Mouse (Mus musculus): ENCODE results near the gene 4930486L24Rik. TPM values are rescaled to one million over a fixed set of nuclear protein-coding genes. Genes with fewer than 3 reads are reported as not detected.

The 4930486L24Rik gene
- polyA plus RNA-seq, 1 experiment, result not detected

- H3K4me3 ChIP-seq (ENCODE audit: low read depth, low read length), result no peak overlapping the region
- 47% methylated on average over 6 of the region's 6 CpGs for WGBS
- H3K4me1 ChIP-seq (ENCODE audit: control insufficient read depth, insufficient read depth, insufficient read length, low read length), result no peaks in the 10 kb centered on the region
- TF ChIP-seq POLR2A (IDR thresholded peaks at IDR 0.05; ENCODE audit: low read depth, low read length), result no peak
- no peak for TF ChIP-seq CTCF (IDR thresholded peaks at IDR 0.05; ENCODE audit: extremely low read depth, insufficient read length, insufficient replicate concordance, low read depth, low read length)
- H3K36me3 ChIP-seq (ENCODE audit: control insufficient read depth, insufficient read depth, low read length), result no peaks in the 10 kb centered on the region
- no peaks in the 10 kb centered on the region for H3K27me3 ChIP-seq (ENCODE audit: control insufficient read depth, insufficient read depth, low read length)
- no peak overlapping the region for H3K27ac ChIP-seq (ENCODE audit: insufficient read depth, low read depth, low read length)
These were observed 51.5 kb downstream of the 4930486L24Rik start for GRCm38 (mm10) chr13:60812768-60813167.

- WGBS, result 30% methylated on average over 2 of the region's 2 CpGs
- TF ChIP-seq CTCF (IDR thresholded peaks at IDR 0.05; ENCODE audit: extremely low read depth, insufficient read length, insufficient replicate concordance, low read depth, low read length) (no peak), POLR2A (IDR thresholded peaks at IDR 0.05; ENCODE audit: low read depth, low read length) (no peak)
- Histone ChIP-seq H3K4me3 (ENCODE audit: low read depth, low read length) (no peak overlapping the region), H3K4me1 (ENCODE audit: control insufficient read depth, insufficient read depth, insufficient read length, low read length) (no peaks in the 10 kb centered on the region), H3K27me3 (ENCODE audit: control insufficient read depth, insufficient read depth, low read length) (no peaks in the 10 kb centered on the region), H3K27ac (ENCODE audit: insufficient read depth, low read depth, low read length) (no peak overlapping the region), H3K36me3 (ENCODE audit: control insufficient read depth, insufficient read depth, low read length) (no peaks in the 10 kb centered on the region)
These were observed 54.6 kb downstream of the 4930486L24Rik start for GRCm38 (mm10) chr13:60809690-60810089.

GRCm38 (mm10) chr13:60802749-60803148 lies 61.5 kb downstream of the 4930486L24Rik start, which contains the start of gene Ctsll3:
Ctsll3 (minus strand) TSS chr13:60802849.
- TF ChIP-seq POLR2A (IDR thresholded peaks at IDR 0.05; ENCODE audit: low read depth, low read length), result no peak
- no peak for TF ChIP-seq CTCF (IDR thresholded peaks at IDR 0.05; ENCODE audit: extremely low read depth, insufficient read length, insufficient replicate concordance, low read depth, low read length)
- no peaks in the 10 kb centered on the region for H3K4me1 ChIP-seq (ENCODE audit: control insufficient read depth, insufficient read depth, insufficient read length, low read length)
- no peaks in the 10 kb centered on the region for H3K27me3 ChIP-seq (ENCODE audit: control insufficient read depth, insufficient read depth, low read length)
- no peak within 1 kb of the TSS for H3K4me3 ChIP-seq (ENCODE audit: low read depth, low read length)
- WGBS, result 69% methylated on average over 1 of the region's 1 CpGs
- H3K36me3 ChIP-seq (ENCODE audit: control insufficient read depth, insufficient read depth, low read length), result no peaks in the 10 kb centered on the region
- H3K27ac ChIP-seq (ENCODE audit: insufficient read depth, low read depth, low read length), result no peak within 1 kb of the TSS

Other genes starting within 250 kb of the 4930486L24Rik start
- not detected in 2 replicates for gene BC051665, start 78.1 kb downstream of the 4930486L24Rik start, polyA plus RNA-seq (2012; rRNA removed)
- gene Ctsll3, start 61.6 kb downstream of the 4930486L24Rik start, polyA plus RNA-seq (2012; rRNA removed), result not detected in 2 replicates
- gene Gm49392, start 32.4 kb upstream of the 4930486L24Rik start, polyA plus RNA-seq (2012; rRNA removed), result not detected in 2 replicates
- gene Ctla2b, start 33.0 kb upstream of the 4930486L24Rik start, polyA plus RNA-seq (2012; rRNA removed), result 0.35 TPM in 1 of 2 replicates, not detected in the other
- gene Tpbpb, start 40.4 kb upstream of the 4930486L24Rik start, polyA plus RNA-seq (2012; rRNA removed), result not detected in 2 replicates
- not detected in 2 replicates for gene Gm49393, start 71.1 kb upstream of the 4930486L24Rik start, polyA plus RNA-seq (2012; rRNA removed)
- gene Gm49391, start 72.1 kb upstream of the 4930486L24Rik start, polyA plus RNA-seq (2012; rRNA removed), result 0.25 and 0.38 TPM in 2 replicates
- 0.61 and 1.4 TPM in 2 replicates for gene Ctla2a, start 72.2 kb upstream of the 4930486L24Rik start, polyA plus RNA-seq (2012; rRNA removed)
- gene Tpbpa, start 77.5 kb upstream of the 4930486L24Rik start, polyA plus RNA-seq (2012; rRNA removed), result not detected in 2 replicates
- not detected in 2 replicates for gene Ctsj, start 141.5 kb upstream of the 4930486L24Rik start, polyA plus RNA-seq (2012; rRNA removed)
- gene Ctsq, start 176.2 kb upstream of the 4930486L24Rik start, polyA plus RNA-seq (2012; rRNA removed), result not detected in 2 replicates